Mouse (Mus musculus) regulatory T cell (primary cell): ENCODE results near the gene Ino80b.

Source experiments
- in situ Hi-C: fragments of 300-600 bp; cut with MboI, MseI; formaldehyde crosslinking; loops from one replicate; pipeline ENCODE4 v1.15.1; 2025; ENCODE audit warnings: high pct_unique_total_duplicates

Ino80b gene

DNA sequence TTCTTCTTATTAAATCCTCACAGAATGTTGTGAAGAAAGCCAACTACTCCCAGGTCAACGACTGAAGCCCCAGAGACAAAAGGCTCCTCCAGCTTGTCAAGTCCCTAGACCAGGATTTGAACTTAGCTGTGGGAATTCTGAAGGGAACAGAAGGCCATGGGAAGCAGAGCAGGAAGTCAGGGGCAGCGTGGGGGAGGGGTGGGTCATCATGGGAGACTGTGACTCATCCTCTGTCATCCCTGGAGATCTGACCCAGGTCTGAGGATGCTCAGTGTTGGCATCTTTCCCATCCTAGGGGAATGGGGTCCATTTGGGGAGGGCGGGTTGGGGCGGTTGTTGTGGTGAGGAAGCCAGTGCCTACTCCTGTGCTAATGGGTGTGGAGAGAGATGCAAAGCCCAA, 16.4 kb upstream of the Ino80b start:
- in situ Hi-C loops, result no loop called here

DNA sequence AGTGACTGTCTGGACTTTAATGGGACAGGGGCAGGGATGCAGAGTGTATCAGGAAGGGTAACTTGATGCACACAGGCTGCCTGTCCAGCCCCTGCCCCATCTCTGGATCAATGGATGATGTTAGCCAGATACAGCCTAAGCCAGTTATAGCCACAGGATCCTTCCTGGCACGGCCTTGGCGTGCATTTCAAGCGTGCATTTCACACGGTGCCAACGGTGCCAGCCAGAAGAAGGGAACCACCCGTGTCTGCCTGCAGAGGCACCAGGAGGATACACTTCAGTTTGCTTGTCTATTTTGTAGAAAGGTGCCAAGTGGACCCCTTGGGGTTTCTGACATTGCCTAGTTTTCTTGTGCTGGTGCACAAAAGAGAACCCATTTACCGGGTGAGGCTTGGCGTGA, 14.8 kb upstream of the Ino80b start:
- in situ Hi-C loops, result no loop called here

DNA sequence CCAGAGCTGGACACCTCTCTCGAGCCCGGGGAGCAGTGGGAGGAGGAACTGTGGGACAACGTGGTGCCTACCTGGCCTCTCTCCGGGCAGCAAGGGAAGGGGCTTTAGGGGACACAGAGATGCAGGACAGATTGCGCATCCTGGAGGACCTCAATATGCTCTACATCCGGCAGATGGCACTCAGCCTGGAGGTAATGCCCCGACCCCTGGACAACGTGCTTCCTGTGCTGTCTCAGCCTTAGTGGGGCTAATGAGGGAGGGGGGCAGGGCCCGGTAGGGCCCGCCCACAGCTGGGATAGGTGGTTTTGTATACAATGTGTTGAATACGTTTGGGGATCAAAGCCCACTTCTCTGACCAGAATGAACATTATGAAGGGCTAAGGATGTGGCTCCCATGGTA, 12.8 kb upstream of the Ino80b start:
- in situ Hi-C loops, result no loop called here

DNA sequence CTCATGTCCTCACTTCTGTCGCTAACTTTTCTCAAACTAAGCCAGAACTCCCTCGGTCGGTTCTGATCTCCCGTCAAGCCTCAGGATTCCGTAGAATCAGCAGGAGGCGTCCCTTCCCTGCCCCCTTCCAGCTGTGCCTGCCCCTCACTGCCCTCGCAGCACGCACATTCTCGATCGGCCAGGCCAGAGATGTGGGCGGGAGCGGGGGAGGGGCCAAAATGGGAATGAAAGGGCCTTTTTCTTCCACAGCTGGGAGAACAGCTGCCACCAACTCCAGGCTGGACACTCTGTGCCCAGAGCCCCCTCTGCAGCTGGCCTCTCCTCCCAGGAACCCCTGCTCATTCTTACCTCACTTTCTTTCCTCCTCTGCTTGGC, 12.3 kb upstream of the Ino80b start:
- in situ Hi-C loops, result no loop called here

DNA sequence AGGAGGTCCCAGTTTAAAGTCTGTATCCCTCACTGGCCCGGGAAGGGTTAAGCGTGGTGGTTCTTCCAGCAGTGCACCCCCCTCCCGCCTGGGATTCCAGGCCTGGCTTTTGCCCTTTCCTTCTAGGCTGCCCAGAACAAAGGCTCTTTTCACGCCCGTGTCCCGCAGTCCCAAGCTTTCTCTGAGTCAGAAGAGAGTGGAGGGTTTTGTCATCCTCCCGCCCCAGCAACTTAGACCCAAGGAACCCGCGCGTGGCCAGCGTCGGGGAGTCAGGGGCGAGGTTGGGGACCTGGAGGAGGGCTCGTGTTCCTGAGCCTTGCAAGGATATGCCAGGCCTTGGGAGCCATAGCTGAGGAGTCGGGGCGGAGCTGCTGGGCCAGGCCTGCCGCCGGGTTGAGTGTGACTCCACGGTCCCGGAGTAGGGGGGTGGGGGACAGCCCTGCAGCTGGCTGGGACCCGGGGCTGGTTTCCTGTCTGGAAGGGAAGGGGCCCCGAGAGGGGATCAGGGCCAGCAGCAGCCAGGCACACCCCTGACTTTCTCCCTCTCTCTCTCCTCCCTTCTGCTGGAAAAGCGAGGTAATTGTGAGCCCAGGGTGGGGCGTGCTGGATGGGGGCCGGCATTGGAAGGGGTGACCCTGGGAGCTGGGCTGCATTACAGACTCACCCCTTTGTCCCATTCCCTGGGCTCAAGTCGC, 11.8 kb upstream of the Ino80b start:
- in situ Hi-C loops, result no loop called here

DNA sequence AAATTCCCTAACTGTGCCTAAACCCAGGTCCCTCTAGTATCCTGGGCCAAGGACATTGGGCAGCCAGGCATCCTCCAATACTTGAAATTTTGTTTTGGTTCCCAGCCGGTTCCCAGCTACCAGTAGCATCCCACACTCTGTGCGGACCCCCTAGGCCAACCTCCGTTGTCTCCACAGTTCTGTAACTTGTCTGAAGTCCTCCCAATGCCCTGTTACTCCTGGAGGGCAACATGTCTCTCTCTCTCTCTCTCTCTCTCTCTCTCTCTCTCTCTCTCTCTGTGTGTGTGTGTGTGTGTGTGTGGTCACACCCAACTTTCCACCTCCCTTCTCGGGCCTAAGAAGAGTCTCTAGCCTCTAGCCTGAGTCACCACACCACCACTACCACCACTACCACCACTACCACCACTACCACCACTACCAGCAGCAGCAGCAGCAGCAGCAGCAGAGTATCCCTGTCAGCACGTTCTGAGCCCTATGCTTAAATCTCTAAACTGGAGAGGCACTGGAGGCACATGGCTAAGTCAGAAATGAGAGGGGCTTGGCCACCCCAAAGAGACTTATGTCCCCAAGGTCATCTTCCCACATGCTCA, 11.2 kb upstream of the Ino80b start:
- in situ Hi-C loops, result no loop called here

DNA sequence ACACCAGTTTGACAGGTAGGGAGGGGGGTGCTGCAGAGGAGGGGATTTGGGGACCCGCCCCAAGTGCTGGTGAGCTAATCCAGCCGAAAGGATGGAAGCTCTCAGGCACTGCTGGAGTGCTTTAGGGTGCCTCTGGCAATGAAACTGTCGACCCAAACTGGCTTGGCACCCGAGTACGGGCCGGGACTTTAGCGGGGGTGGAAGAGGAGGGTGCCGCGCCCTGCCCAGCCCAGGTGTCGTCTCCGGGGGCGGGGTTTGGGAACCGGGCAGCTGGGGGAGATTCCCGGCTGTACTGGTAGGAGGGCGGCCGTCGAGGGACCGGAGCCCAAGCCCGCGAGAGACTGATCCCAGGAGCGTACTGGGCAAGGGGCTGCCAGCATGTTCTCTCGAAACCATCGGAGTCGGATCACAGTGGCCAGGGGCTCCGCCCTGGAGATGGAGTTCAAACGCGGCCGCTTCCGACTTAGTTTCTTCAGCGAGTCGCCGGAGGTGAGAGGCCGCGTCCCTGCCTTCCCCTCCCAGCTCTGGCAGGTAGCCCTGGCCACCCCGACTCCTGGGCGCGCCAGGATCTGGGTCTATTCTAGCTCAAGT, 10.4 kb upstream of the Ino80b start:
- in situ Hi-C loops, result no loop called here

DNA sequence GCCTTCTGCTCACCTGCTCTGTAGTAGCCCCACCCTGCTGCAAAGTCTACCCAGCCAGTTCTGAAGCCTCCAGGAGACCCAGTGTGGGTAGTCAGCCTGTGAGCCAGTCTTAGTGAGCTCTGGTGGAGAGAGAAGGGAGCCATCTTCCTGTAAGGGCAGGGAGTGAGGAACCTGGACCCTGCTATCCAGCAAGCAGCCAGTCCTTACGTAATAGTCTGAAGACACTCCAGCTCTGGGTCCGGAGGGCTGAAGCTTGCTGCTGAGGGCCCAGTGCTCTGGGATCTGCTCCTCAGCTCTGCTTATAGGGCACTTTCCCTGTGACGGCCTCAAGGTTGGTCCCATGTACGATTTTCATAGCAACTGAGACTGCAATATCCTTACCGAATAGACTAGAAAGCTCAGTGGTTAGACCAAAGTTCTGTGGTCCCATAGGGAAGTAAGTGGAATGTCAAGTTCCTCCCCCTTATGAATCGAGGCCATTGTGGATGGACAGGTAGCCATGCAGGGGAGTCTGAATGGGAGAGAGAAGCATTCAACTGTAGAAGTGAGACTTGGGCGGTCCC, 9.8 kb upstream of the Ino80b start, which contains the start of gene Rtkn:
Gene Rtkn (plus strand): TSS at position 513 of the 563 bp plus-strand sequence.
- in situ Hi-C loops, result no loop called here

DNA sequence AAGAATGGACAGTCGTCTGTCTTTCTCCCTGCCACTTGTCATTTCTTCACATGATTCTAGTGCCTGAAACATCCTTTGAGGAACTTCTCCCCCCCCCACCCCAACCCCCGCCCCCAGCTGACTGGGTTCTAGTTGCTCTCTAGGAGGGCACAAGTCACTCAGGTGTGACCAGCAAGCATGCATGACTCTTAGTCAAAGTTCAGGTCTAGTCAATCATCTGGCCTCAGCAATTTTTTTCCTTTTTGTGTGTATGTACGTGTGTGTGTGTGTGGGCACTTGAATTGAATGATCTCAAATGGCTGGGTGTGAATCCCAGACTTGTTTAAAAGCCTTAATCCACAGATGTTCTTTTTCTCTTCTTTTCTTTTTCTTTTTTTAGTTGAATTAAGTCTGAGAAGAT, 9.0 kb upstream of the Ino80b start:
- in situ Hi-C loops, result no loop called here

DNA sequence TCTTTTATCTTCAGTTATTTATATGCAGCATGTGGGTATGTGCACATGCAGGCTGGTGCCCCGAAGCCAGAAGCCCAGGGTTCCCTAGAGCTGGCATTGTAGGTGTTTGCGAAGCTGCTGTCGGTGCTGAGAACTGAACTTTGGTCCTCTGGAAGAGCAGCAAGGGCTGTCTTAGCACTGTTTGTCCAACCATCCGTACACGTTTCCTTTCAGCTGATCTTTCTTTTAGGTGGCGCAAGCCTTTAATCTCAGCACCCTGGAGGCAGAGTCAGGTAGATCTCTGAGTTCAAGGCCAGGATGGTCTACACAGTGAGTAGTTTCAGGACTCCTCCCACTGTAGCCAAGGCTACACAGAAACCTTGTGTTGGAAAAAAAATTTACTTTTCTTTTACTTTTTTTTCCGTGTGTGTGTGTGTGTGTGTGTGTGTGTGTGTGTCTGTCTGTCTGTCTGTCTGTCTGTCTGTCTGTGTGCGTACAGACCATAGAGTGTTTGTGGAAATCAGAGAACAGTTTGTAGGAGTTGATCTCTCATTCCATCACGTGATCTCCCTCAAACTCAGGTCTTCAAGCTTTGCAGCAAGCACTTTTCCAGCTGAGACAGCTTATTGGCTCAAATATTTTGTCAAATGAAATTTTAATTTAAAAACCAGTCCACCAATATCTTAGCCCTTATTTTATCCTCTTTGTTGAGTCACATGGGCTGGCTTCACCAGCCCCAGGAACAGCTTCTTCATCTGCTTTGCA, 7.1 kb upstream of the Ino80b start:
- in situ Hi-C loops, result no loop called here

DNA sequence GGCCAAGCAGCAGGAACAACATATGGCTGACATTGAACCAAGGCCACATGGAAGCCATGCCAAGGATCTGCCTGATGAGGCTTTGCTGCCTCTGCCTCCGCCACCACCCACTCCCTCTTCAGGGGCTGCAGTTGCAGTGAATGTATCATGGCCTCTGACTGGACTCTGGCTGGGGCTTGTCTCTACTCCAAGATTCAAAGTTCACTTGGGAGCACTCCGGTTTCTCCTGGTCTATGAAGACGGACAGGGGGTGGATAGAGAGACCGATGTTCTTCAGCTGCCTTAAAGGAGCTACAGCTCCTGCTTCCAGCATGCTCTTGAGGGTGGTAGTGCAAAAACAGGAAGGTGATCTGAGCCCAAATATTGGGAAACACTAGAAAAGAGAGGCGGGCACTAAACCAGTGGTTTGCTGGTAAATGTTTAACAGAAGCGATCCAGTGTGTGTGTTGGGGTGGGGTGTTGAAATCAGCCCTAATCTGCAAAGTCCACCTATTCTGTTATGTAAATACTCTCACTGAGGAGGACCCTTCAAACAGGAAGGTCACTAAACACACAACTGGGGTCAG, 6.3 kb upstream of the Ino80b start:
- in situ Hi-C loops, result no loop called here

DNA sequence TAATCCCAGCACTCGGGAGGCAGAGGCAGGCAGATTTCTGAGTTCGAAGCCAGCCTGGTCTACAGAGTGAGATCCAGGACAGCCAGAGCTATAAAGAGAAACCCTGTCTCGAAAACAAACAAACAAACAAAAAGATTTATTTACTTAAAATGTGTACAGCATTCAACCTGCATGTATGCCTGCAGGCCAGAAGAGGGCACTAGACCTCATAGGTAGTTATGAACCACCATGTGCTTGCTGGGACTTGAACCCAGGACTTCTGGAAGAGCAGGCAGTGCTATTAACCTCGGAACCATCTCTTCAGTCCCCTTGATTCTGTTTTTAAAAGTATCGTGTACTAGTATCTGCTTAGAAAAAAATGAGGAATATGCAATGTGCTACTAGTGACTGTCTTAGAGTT, 2.2 kb upstream of the Ino80b start:
- in situ Hi-C loops, result no loop called here

DNA sequence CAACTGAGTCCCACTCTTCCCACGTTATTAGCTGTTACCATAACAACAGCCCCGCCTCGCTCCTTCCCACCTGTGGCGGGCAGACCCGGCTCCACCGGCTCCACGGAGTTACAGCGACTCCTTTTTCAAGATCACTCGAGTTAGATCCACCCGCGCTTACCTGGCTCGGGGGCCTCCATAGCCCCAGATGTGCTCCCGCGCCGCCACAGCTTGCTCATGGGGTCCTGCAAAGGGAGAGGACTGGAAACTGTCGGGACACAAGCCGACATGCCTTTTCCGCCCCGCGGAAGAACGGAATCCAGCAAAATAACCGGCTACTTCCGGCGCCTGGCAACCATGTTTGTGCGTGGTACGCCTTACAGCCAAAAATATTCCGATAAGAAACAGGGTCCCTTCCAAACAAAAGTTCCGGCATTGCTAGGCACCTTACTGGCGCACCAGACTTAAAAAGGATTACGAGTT, 349 bp downstream of the Ino80b start:
- in situ Hi-C loops, result no loop called here

DNA sequence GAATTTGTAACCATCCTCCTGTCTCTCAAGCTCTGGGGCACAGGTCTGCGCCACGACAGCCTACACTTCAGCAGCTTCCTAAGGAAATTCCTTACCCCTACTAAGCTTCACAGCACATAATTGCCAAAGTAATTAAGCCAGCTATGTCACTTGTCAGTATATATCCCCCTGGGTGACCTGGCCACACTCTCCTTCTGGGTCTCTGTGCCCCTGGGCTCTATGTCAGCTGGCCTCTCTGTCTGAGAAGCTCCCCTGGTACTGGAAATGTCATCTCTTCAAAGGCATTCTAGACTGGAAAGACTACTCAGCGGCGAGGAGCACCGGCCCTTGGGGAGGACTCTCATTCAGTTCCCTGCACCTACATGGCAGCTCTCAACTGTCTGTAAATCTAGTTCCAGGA, 2.3 kb downstream of the Ino80b start:
- in situ Hi-C loops, result no loop called here

DNA sequence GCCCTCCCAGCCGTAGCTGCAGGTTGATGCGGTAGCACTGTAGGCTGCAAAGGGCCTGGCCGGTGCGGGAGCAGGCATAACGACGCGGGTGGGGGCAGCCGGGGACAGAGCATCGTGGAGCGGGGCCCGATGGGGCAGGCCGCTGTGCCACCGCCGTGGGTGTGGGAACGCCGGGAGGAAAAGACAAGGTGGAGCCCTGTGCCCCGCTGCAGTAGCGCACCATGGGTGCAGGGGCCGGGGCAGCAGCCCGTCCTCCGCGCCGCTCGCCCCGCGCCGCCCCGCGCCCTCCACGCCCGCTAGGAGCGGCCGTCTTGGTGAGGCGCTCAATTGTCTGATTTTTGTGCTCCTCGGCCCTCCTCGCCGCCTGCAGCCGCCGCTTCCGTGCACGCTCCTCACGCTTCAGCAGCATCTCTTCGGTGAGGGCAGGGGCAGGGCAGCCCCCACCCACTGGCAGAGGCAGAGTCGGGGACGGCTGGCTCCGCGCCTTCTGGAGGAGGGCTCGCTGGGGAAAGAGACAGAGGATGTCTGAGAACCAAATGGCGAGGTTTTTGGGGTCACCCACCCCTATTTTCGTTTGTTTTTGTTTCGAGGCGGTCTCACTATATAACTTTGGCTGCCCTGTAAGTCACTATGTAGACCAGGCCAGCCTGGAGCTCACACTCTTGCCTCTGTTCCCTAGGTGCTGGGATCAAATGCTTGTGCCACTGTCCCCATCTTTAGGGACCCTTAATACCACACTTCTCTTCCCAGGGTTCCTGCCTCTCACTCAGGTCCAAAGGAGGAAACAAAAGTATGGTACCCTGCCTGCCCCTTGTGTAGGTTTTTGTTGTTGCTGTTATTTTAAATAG, 3.1 kb downstream of the Ino80b start:
- in situ Hi-C loops, result no loop called here

DNA sequence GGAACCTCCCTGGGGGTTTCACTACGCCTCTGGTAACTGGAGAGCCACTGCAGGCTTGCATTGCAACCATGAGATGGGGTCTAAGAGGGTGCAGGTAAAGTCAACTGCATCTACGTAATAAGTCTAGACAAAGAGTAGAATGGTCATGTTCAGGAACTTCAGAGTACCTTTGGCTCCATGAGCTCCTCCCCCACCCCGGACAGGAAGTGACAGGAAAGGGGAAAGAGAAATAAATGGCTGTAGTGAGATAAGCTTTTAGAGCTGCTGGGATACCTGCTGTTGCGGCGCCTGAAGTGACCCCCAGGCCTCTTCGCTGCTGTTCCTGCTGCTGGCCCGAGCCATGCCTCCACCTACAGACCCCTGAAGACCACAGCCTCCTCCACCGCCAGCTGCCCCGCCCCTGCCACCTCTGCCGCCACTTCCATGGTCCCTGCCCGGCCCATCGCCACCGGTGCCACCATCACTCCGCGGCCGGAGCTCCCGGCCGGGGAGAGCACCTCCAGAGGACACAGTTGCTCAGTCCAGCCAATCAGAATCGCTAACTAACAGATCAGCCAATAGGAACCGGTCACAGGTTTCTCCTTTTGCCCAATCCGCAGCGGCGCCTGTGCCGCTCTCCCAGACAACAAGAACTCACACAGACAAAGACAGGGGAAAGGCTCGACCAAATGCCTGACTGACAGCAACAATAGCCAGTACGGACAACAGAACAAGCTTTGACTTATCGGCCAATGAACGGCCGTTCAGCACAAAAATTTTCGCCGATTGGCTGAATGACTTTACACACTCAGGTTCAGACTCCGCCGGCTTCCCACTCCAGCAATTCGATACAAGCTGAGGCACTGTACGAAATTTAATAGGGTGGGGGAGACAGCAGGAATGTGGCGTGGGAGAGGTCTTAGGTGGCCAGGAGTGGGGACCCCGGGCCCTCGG, 4.0 kb downstream of the Ino80b start, which contains the start of gene Wbp1:
Gene Wbp1 (minus strand): TSS at position 630 of the 933 bp plus-strand sequence.
- in situ Hi-C loops, result no loop called here

DNA sequence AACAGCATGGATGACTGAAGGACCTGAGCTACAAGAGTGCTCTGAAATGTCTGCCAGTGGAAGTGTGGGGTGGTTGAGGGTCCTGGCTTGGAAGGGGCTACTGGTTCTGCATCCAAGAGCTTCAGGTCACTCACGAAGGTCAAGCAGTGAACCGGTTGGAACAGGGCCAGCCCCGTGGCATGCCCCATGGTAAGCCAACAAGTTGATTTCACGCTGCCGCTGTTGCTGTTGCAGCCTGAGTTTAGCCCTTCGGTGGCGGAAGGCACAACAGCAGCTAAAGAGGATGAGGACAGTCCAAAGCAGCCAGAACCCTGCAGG, 5.5 kb downstream of the Ino80b start:
- in situ Hi-C loops, result no loop called here

DNA sequence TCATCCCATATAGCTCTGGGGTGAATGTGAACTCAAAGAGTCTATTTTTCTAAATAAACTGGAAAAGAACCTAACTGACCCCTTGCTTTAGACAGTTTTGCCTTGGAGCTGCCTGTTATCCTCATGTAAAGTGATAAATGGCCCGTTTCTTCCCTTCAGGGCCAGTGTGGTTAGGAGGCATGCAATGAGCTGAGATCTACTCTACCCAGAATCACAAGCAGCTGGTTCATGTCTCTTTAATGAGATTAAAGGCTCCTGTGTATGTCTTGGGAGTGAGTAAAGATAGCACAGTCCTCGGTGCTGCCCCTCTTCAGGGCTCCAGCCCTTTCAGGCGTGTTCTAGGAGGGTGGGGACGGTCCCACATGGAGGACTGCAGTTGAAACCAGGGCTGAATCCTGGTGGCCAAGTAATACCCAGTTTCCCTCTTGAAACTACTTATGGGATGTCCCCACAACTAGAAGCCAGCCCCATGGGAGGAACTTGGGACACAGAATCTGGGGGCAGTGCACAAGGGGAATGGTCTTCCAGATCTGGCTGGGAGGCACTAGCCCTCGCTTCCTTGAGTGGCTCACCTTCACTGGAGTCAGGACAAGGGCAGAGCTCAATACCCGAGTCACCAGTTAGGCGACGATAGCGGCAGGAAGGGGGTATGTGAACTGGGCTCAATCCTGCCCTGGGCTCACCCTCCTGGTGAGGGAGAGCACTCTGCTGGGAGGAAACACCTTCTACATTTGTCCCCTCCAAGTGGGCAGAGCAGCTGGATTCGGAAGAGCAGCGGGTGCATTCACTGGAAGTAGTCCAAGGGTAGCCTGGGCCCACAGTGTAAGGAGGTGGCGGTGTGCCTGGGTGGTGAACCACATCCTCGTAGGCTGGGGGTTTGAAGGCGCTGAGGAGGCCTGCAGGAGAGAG, 6.2 kb downstream of the Ino80b start:
- in situ Hi-C loops, result no loop called here

DNA sequence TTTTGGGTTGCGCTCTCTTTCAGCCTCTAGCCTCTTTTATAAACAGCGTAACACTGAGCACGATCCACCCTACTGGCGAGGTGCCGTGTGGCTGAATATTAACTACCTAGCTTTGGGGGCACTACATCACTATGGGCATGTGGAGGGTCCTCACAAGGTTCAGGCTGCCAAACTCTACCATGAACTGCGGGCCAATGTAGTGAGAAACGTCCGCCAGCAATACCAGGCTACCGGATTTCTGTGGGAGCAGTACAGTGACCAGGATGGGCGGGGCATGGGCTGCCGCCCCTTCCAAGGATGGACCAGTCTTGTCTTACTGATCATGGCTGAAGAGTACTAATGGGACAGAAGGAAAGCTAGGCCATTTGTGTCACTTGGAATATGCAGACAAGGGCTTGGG, 6.9 kb downstream of the Ino80b start:
- in situ Hi-C loops, result no loop called here
